Mouse (Mus musculus): ENCODE data around the gene Baiap3. TPM values are rescaled to one million over a fixed set of nuclear protein-coding genes. Genes with fewer than 3 reads are reported as not detected.

Gene Baiap3
- polyA plus RNA-seq, 1 experiment, result 1.3 TPM

DNA sequence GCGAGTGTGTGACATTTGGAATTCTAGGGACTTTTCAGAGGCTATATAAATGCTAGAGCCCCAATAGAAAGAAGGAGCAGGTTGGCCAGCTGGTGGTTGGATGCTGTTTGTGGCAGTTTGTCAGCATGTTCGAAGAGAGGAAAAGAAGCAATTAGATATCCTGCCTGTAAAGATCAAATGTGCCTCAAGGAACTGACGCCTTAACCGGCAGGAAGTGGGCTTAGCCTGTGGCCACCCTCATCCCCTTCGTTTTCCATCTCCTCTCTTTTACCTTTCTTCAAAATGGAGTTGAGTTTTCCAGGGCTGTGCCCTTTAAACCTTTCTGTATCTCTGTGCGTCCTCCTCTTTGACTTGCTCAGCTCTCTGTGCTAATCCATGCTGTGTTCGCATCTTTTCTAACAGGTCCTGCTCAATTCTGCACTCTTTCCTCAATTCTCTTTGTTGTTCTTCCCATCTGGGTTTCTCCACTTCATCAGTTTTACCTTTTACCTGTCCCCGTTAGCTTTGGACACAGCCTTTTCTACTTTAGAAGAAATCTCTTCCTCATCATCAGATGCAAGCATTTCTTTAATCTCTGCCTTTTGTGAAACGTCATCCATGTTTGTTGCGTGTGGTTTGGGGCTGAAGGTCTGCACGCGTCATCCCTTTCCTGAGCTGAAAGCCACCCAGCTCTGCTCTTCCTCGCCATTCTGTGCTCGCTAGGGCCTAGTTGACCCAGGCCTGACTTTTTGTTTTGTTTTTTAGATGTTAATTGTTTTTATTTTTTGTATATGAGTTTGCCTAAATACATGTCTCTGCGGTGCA lies 36.5 kb downstream of the Baiap3 start:
- Histone ChIP-seq H3K4me1 (ENCODE audit: control insufficient read depth, insufficient read depth, low read length) (peaks cover 2% of the 10 kb centered on the region), H3K36me3 (ENCODE audit: control insufficient read depth, insufficient read depth, low read length, poor library complexity, severe bottlenecking) (no peaks in the 10 kb centered on the region), H3K9me3 (replicated peaks; ENCODE audit: control insufficient read depth, insufficient read depth, low read length, poor library complexity, severe bottlenecking) (no peaks in the 10 kb centered on the region), H3K27ac (ENCODE audit: insufficient read depth, low read length) (no peak overlapping the region), H3K9ac (ENCODE audit: low read depth, poor library complexity, severe bottlenecking) (no peak overlapping the region), H3K27me3 (ENCODE audit: control insufficient read depth, insufficient read depth, low read length, poor library complexity, severe bottlenecking) (no peaks in the 10 kb centered on the region), H3K4me3 (ENCODE audit: low read depth, low read length) (no peak overlapping the region)
- TF ChIP-seq CTCF (IDR thresholded peaks at IDR 0.05; ENCODE audit: low read depth, low read length), result no peak
- no peak for TF ChIP-seq EP300 (IDR thresholded peaks at IDR 0.05; ENCODE audit: insufficient read depth, low read depth, low read length)
- no peak for TF ChIP-seq POLR2A (IDR thresholded peaks at IDR 0.05; ENCODE audit: insufficient read depth, low read length)

DNA sequence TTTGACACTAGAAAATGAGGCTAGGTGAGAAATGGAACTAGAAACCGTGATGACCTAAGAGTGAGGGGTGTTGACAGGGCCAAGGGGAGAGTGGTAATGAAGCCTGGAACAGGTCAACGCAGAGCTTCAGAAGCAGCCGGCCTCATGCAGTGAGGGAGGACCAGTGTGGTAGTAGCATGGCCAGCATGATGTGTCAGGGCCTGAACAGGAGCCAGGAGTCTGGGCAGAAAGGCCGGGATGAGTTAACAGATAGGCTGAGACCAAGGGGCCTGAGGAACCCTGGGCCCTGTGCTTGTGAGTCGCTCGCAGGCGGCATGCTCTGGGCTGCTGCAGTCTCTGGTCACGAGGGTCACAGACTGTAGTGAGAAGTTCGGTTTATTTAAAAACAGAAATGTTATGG lies 37.2 kb downstream of the Baiap3 start:
- H3K9me3 ChIP-seq (replicated peaks; ENCODE audit: control insufficient read depth, insufficient read depth, low read length, poor library complexity, severe bottlenecking), result no peaks in the 10 kb centered on the region
- TF ChIP-seq CTCF (IDR thresholded peaks at IDR 0.05; ENCODE audit: low read depth, low read length) (no peak), POLR2A (IDR thresholded peaks at IDR 0.05; ENCODE audit: insufficient read depth, low read length) (no peak), EP300 (IDR thresholded peaks at IDR 0.05; ENCODE audit: insufficient read depth, low read depth, low read length) (no peak)
- no peak overlapping the region for H3K9ac ChIP-seq (ENCODE audit: low read depth, poor library complexity, severe bottlenecking)
- H3K36me3 ChIP-seq (ENCODE audit: control insufficient read depth, insufficient read depth, low read length, poor library complexity, severe bottlenecking), result 0 out of 2 replicates have a peak, but pooled peaks cover 2% of the 10 kb centered on the region
- no peak overlapping the region for H3K4me3 ChIP-seq (ENCODE audit: low read depth, low read length)
- H3K27me3 ChIP-seq (ENCODE audit: control insufficient read depth, insufficient read depth, low read length, poor library complexity, severe bottlenecking), result no peaks in the 10 kb centered on the region
- peaks cover 2% of the 10 kb centered on the region for H3K4me1 ChIP-seq (ENCODE audit: control insufficient read depth, insufficient read depth, low read length)
- H3K27ac ChIP-seq (ENCODE audit: insufficient read depth, low read length), result no peak overlapping the region

DNA sequence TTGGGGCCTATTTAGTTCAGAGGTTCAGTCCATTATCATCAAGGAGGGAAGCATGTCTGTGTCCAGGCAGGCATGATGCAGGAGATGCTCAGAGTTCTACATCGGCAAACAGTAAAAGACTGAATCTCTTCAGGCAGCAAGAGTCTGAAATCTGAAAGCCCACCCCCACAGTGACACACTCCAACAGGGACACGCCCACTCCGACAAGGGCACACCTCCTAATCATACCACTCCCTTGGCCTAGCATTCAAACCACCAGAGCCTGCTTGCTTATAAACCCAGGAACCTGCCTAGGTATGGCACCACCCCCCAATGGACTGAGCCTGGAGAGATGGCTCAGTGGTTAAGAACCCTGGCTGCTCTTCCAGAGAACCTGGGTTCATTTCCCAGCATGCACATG lies 40.7 kb downstream of the Baiap3 start:
- TF ChIP-seq POLR2A (IDR thresholded peaks at IDR 0.05; ENCODE audit: insufficient read depth, low read length) (no peak), CTCF (IDR thresholded peaks at IDR 0.05; ENCODE audit: low read depth, low read length) (no peak), EP300 (IDR thresholded peaks at IDR 0.05; ENCODE audit: insufficient read depth, low read depth, low read length) (no peak)
- no peaks in the 10 kb centered on the region for H3K27me3 ChIP-seq (ENCODE audit: control insufficient read depth, insufficient read depth, low read length, poor library complexity, severe bottlenecking)
- H3K36me3 ChIP-seq (ENCODE audit: control insufficient read depth, insufficient read depth, low read length, poor library complexity, severe bottlenecking), result peaks cover 10% of the 10 kb centered on the region
- H3K4me3 ChIP-seq (ENCODE audit: low read depth, low read length), result no peak overlapping the region
- no peak overlapping the region for H3K27ac ChIP-seq (ENCODE audit: insufficient read depth, low read length)
- no peaks in the 10 kb centered on the region for H3K9me3 ChIP-seq (replicated peaks; ENCODE audit: control insufficient read depth, insufficient read depth, low read length, poor library complexity, severe bottlenecking)
- no peaks in the 10 kb centered on the region for H3K4me1 ChIP-seq (ENCODE audit: control insufficient read depth, insufficient read depth, low read length)
- H3K9ac ChIP-seq (ENCODE audit: low read depth, poor library complexity, severe bottlenecking), result no peak overlapping the region

DNA sequence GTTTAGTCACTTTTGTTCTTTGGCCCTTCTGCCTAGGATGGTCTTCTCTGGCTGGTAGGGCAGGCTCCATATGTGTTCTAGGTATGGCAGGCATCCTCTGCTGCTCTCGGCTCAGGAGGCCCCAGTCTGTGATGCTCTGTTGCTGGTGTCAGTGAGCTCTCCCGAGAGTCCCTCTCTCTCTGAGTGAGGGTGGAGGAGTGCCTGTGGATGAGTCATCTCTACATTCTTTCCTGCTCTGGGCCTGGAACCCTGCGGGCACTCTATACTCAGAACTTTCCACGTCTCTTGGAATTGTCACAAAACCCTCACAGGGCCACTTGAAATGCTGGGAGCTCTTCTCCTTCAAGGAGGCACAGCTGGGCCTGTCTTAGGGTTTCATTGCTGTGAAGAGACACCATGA lies 44.5 kb downstream of the Baiap3 start:
- Histone ChIP-seq H3K9ac (ENCODE audit: low read depth, poor library complexity, severe bottlenecking) (no peak overlapping the region), H3K36me3 (ENCODE audit: control insufficient read depth, insufficient read depth, low read length, poor library complexity, severe bottlenecking) (peaks cover 16% of the 10 kb centered on the region), H3K9me3 (replicated peaks; ENCODE audit: control insufficient read depth, insufficient read depth, low read length, poor library complexity, severe bottlenecking) (no peaks in the 10 kb centered on the region), H3K27me3 (ENCODE audit: control insufficient read depth, insufficient read depth, low read length, poor library complexity, severe bottlenecking) (no peaks in the 10 kb centered on the region), H3K27ac (ENCODE audit: insufficient read depth, low read length) (no peak overlapping the region), H3K4me1 (ENCODE audit: control insufficient read depth, insufficient read depth, low read length) (no peaks in the 10 kb centered on the region), H3K4me3 (ENCODE audit: low read depth, low read length) (no peak overlapping the region)
- no peak for TF ChIP-seq POLR2A (IDR thresholded peaks at IDR 0.05; ENCODE audit: insufficient read depth, low read length)
- TF ChIP-seq EP300 (IDR thresholded peaks at IDR 0.05; ENCODE audit: insufficient read depth, low read depth, low read length), result no peak
- TF ChIP-seq CTCF (IDR thresholded peaks at IDR 0.05; ENCODE audit: low read depth, low read length), result no peak

DNA sequence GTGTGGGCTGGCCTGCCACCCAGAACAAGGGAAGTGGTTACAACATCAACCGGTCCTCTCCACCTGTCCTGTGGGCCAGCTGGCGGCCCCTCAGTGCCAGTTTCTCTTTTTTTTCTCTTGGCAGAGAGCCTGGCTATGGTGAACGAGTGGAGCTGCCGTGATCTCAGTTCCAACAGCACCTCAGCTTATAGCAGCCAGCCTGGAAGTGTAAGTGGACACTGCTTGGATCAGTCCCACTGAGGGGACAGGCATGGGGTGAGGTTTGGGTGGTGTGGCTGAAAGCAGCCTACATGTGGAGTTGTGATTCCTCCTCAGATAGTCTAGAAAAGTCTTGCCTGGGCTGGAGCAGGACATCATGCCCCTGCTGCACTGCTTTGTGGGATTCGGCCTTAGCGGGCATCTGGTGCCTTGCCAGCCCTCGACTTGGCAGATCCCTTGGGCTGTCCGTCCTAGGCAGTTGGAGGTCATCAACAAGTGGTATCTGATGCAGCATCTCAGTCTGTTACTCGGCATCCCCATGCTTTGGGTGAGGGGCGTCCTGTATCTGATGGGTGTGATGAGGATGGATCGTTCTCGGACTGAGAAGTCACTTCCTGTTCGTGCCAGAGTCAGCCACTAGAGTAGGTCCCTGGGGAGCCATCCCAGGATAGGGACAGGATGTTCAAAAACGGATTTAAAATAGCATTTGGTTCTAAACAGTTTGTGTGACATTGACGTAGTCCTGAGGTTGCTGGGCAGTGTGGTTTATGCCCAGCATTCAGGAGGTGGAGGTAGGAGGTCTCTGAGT lies 45.3 kb downstream of the Baiap3 start:
- no peaks in the 10 kb centered on the region for H3K27me3 ChIP-seq (ENCODE audit: control insufficient read depth, insufficient read depth, low read length, poor library complexity, severe bottlenecking)
- no peak for TF ChIP-seq CTCF (IDR thresholded peaks at IDR 0.05; ENCODE audit: low read depth, low read length)
- peaks cover 16% of the 10 kb centered on the region for H3K36me3 ChIP-seq (ENCODE audit: control insufficient read depth, insufficient read depth, low read length, poor library complexity, severe bottlenecking)

DNA sequence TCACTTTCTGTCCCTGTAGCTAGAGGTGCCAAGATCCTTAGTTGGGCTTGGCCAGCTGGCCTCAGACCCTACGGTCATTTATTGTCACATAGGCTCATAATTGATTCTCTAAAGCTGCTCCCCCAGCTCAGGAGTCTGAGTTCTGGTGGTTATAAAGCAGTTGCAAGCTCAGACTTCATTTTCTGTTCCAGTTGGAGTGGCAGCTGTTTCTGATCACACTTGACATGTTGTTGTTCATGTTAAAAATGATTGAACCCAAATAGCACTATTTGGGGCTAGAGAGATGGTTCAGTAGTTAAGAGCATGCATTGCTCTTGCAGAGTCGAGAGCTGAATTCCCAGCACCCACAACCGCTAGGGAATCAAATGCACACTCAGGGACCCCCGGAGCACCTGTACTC lies 46.2 kb downstream of the Baiap3 start:
- H3K36me3 ChIP-seq (ENCODE audit: control insufficient read depth, insufficient read depth, low read length, poor library complexity, severe bottlenecking), result peaks cover 20% of the 10 kb centered on the region
- H3K4me3 ChIP-seq (ENCODE audit: low read depth, low read length), result no peak overlapping the region
- H3K9me3 ChIP-seq (replicated peaks; ENCODE audit: control insufficient read depth, insufficient read depth, low read length, poor library complexity, severe bottlenecking), result no peaks in the 10 kb centered on the region
- TF ChIP-seq POLR2A (IDR thresholded peaks at IDR 0.05; ENCODE audit: insufficient read depth, low read length), result no peak
- no peak for TF ChIP-seq EP300 (IDR thresholded peaks at IDR 0.05; ENCODE audit: insufficient read depth, low read depth, low read length)
- no peak for TF ChIP-seq CTCF (IDR thresholded peaks at IDR 0.05; ENCODE audit: low read depth, low read length)
- no peaks in the 10 kb centered on the region for H3K4me1 ChIP-seq (ENCODE audit: control insufficient read depth, insufficient read depth, low read length)
- no peak overlapping the region for H3K27ac ChIP-seq (ENCODE audit: insufficient read depth, low read length)
- H3K9ac ChIP-seq (ENCODE audit: low read depth, poor library complexity, severe bottlenecking), result no peak overlapping the region
- no peaks in the 10 kb centered on the region for H3K27me3 ChIP-seq (ENCODE audit: control insufficient read depth, insufficient read depth, low read length, poor library complexity, severe bottlenecking)

More for the DNA sequence above, 45.3 kb downstream of the Baiap3 start:
- Histone ChIP-seq H3K27ac (ENCODE audit: insufficient read depth, low read length) (no peak overlapping the region), H3K4me3 (ENCODE audit: low read depth, low read length) (no peak overlapping the region), H3K9me3 (replicated peaks; ENCODE audit: control insufficient read depth, insufficient read depth, low read length, poor library complexity, severe bottlenecking) (no peaks in the 10 kb centered on the region), H3K9ac (ENCODE audit: low read depth, poor library complexity, severe bottlenecking) (no peak overlapping the region), H3K4me1 (ENCODE audit: control insufficient read depth, insufficient read depth, low read length) (no peaks in the 10 kb centered on the region)

Measured in ES-Bruce4 (cell line).